Mouse (Mus musculus) MEL-GATA-1-ER (cell line): ENCODE results near the gene Xpo6.

Experiments
- DNase-seq: peaks from one replicate; pipeline ENCODE4 v3.0.0-alpha.2; 2012; ENCODE audit warnings: low read depth; ENCODE audit errors: extremely low read depth

The Xpo6 gene

DNA sequence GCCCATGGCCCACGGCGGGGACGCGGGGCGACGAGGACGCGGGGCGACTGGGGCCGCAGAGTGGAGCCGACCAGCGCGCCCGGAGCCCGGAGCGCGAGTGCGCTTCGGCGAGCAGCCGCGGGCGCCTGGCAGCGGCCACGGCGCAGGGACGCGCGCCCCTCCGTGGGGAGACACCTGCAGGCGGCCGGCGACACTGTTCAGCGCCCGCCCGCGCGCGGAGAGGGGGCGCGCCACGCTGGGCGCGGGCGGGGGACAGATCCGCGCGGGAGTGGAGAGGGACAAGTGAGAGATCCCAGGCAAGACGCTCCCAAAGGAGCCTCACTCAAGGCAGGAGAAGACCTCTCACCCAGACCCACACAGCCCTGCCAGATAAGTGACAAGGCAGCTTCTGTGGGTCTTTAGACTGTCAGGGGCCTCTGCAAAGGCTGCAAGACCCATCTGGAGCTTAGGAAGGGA, 118.0 kb downstream of the Xpo6 start, which contains the start of gene Gsg1l:
Gene Gsg1l, minus strand, starts transcription at position 126 of the 456 bp plus-strand sequence.
- no peak for DNase-seq

DNA sequence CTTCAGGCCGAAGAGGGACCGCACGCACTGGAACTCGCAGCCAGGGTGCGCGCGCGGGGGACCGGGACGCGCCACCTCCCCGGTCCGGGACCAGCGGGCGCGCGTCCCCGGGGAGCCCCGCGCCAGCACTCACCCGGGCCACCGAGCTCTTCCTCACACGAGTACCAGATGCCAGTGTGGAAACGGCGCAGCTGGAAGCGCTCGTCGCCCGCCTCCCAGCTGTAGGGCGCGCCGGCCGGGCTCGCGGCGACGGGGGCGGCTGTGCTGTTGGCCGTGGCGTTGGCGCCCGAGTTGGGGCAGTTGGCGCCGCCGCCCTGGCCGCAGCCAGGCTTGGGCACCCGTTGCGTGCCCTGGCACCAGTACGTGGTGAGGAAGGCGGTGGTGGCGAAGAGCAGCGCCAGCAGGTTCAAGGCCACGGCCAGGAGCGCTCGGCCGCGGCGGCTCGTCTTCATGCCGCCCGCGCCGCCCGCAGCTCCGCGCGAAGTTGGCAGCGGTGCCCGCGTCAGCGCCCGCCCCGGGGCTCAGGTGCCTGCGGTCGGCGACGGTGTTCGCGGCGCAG, 118.5 kb downstream of the Xpo6 start:
- DNase-seq, result no peak

DNA sequence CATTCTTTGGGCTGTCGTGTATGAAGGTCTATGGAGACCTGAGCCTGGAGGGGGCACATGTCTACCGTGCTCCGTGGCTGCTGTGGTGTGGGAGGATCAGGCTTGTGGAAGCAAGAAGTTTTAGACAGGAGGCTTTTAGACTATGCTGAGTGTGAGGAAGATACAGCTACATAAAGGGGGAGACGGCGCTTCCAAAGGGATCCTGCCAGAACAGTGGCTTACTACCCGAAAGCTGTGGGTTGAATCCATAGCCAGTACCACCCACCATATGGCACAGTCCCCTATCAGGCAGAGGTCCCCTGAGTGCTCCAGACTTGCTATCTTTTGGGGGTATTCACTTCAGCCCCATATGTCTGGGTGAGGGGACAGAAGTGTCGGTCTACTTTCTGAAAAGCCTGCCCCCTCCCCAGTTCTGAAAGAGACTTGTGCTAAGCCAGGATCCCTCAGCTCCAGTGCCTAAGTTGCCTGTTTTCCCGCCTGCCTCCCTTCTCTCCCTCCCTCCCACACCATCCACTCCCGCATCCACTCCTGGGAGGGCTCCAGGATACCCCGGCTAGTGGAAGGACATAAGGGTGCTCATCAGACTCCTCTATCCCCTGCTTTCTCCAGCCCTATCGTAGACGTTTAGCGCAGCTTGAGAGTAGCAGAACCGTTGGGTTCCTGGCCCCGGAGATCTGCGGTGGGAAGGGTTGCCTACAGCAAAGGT, 119.2 kb downstream of the Xpo6 start:
- DNase-seq, result no peak

DNA sequence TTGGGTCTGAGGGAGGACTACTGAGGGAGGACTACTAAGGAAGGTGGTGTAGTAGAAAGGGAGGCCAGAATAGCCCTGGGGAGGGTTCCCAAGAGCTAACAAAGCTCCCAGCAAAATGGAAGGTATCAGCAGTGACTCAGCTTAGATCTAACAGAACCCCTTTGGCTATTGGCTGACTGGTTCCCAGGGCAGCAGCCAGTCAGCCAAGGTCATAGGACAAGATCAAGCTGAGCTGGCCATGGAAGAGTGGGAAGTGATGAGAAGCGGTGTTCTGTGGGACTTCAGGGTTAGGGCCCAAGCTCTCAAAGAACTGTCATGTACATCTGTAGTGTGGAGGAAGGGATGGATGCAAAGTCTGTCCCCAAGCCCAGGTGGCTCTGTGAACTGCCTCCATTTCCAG, 123.4 kb downstream of the Xpo6 start:
- DNase-seq, result no peak

DNA sequence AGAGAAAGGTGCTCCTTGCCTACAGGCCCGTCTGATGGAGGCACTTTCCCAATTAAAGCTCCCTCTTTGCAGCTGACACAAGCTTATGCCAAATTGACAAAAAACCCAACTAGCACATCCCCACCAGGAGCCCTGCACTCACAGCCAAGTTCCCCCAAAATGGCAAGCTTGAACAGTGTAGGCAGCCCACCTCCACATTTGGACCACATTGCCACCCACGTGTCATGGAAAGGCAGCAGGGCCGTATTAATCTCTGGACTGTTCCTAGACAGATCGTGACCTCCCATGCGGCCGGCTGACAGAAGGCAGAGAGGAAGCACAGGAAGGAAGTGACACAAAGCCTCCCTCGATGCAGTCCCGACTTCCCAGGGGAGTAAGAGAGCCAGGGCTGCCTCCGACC, 125.2 kb downstream of the Xpo6 start:
- no peak for DNase-seq

DNA sequence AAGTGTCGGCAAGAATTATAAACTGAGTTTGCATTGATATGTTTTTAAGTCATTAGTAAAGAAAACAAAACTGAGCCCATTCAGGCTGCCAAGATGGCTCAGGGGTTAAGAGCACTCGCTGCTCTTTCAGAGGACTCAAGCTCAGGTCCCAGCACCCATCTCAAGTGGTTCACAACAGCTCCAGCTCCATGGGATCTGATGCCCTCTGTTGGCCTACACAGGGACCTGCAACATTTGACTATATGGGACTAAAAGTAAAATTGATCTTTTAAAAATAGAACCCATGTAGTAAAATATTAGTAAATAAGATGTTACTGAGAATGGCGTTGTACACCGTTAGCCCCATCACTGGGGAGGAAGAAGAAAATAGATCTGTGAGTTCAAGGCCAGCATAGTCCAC, 130.0 kb downstream of the Xpo6 start:
- DNase-seq, result no peak

DNA sequence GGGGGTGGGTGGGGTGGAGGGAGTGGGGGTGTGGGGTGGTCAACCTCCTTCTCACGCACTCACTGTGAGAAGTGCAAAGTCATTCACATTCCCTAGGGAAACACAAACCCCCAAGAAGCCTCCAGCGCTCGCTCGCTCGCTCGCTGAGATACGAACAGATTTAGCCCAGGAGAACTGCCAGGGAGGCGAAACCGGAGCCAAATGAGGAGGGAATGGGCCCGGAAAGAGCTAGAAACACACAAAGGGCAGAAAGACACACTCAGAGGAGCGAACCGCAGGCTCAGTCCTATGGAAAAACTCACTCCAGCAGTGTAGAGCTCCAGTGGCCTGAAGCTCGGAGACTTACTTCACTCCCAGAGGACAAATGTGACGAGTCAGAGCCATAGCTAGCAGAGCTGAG, 133.5 kb downstream of the Xpo6 start:
- no peak for DNase-seq

DNA sequence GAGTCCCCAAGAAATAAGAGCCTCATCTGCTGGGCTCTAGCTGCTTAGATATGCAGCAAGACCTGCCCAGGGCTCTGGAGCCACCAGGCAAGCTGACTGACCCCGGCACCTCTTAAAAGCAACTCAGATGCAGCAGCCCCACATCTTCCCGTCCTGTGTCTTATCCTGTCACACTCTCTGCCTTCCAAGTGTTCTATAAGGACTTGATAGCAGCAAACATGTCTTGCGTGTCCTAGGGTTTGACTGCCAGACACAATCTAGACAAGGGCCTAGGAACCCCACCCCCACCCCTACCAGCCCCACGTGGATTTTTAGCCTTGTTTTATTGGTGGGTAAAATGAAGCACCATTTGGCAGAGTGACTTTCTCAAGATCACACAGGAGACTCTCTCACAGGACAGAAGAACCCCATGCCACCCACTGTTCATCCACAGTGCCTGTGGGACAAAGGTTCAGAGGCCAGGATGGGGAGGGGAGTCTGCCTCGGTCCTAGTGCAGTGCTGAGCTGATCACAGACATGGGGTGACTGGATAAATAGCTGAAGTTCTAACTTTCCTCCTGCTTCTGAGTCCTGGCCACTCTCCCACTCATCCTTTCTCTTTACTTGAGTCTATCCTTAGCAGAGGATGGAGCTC, 134.9 kb downstream of the Xpo6 start:
- DNase-seq, result no peak

DNA sequence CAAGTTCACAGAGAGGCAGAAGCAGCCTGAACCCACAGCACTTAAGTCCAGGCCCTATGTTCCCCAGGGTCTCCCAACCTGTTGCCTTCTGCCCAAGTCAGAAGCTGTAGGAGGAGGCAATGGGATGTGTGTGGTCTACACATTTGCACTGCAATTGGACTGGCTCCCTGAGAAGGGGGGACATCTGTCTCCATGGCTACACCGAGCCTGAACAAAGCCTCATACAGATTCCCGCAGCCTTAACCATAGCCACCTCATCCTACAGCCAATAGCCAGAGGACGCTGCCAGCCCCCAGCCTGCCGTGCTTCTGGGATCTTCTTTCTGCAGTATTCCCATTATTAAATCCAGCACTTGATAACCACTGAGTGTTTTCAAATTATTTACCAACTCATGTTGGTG, 138.1 kb downstream of the Xpo6 start:
- no peak for DNase-seq

DNA sequence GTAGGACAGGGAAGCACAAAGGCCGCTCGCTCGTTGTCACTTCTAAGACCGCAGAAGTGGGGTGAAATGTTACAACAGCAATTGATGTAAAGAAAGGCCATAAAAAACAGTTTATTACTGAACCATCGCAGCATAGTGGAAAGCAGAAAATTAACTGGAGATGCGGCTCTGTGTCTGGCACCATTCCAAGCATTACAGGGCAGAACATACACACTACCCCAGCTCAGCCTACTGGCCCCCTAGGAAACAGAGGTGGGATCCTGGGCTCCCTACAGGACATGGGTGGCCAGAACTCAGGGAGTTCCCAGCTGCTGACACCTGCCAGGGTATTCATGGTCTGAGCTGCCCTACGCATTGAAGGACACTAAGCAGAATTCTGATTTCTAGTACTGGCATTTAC, 141.4 kb downstream of the Xpo6 start:
- no peak for DNase-seq

DNA sequence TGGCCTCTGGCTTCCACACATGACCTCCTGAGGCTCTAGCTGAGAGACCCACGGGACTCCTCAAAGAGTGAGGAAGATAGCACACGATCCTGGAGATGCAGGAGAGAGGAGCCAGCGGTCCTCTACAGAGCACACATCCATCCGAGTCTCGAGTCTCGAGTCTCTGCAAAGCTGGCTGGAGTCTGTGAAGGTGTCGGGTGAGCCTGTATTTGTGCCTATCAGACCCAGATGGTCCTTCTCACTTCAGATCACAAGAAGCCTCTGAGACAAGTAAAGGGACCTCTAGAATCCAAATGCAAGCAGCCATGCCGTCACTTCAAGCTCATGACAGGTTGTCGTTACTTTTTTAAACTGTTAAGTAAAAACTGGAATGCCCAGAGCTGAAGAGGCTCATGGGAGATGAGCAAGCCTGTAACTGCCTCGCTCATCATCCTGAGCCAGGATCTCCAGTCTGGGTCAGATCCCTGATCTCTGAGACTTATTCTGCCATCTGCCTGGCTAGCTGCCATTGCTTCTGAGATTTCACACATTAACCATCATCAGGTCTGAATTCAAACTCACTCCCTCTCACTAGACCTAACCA, 142.9 kb downstream of the Xpo6 start:
- DNase-seq, result no peak

DNA sequence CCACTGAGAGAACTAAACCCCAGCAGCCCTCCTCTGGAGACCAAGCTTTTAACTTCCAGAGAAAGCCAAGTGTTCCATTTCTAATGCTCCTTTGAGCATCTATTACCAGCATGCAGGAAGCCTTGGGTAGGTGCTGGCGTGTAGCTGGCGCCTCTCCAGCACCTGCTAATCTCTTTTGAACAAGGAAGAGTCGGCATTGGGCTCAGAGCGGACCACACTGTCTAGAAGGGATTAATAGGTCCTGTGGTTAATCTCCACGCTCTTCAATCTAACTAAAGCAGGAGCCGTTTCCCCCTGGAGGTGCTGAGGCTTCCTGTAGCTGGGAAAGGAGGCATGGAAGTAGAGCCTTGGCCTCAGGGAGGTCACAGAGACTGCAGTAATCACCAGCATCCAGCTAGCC, 145.7 kb downstream of the Xpo6 start:
- DNase-seq, result no peak

DNA sequence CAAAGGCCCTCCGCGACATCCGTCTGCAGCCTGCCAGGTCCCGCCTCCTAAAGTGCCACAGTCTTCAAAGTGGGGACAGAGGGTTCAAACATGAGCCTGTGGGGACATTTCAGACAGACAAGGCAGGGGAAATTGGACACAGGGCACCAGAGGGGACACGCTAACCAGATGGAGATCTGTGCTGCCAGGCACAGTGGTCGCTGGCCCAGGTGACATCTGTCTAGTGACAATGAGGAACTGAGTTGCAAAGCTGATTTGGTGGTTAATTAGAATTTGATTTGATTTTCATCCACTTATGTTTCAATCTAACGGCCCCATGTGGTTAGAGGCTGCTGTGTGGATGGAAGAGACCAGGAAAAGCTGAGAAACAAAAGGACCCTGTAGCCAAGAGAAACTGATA, 146.7 kb downstream of the Xpo6 start:
- DNase-seq, result no peak

DNA sequence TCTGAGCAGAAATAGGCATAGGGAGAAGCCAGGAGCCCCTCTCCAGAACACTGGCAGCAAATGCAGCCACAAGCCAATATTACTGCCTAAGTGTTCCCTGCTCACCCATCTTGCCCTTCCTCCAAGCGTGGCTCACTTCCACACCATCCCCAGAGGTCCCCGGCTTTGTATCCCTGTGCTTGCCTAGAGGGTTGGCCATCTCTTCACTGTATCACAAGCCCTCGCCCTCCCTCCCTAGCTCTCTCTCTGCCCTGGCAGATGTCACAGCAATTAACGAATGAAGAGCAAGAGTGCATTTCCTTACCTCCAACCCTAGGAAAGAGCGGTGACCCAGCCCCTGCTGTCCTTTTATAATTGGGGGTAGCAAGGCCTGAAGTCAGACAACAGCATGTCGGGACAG, 148.4 kb downstream of the Xpo6 start:
- DNase-seq, result no peak
